Mouse (Mus musculus) heart, embryonic 14.5 days (tissue): ENCODE results near the gene Uso1. TPM values are rescaled to one million over a fixed set of nuclear protein-coding genes. Genes with fewer than 3 reads are reported as not detected.
A peak's percentile ranks its signal among the peaks of the same experiment; 100 is the strongest.

Experiments
- ATAC-seq: fragments of 200-750 bp; cut with Nextera tagmentation; 2 replicates; pipeline ENCODE4 v1.8.0; 2017; ENCODE audit warnings: low read depth, moderate TSS enrichment; ENCODE audit not compliant: insufficient number of reproducible peaks, insufficient read depth, low FRiP score
- H3K27ac ChIP-seq, 2 experiments: fragments of 200-500 bp in 1 of 2; fragments of 300-500 bp in 1 of 2; sonication (generic) in 1 of 2; replicated peaks in 1 of 2; 2 replicates each; pipeline ENCODE4 v1.5.1; 2012 to 2014; ENCODE audit warnings: low read depth in 2 of 2, low read length in 2 of 2, control low read depth in 1 of 2, mild to moderate bottlenecking in 1 of 2, mixed read lengths in 1 of 2; ENCODE audit not compliant: control insufficient read depth in 1 of 2, insufficient read depth in 1 of 2
- H3K27me3 ChIP-seq: fragments of 300-500 bp; sonication (generic); 2 replicates; pipeline ENCODE4 v1.6.1; 2014; ENCODE audit warnings: mild to moderate bottlenecking, low read length, control low read depth; ENCODE audit not compliant: control insufficient read depth, insufficient read depth
- H3K36me3 ChIP-seq: fragments of 300-500 bp; sonication (generic); 2 replicates; pipeline ENCODE4 v1.6.1; 2014; ENCODE audit warnings: mild to moderate bottlenecking, control low read depth, low read length, mixed read lengths; ENCODE audit not compliant: control insufficient read depth, insufficient read depth
- H3K4me1 ChIP-seq, 2 experiments: fragments of 200-500 bp in 1 of 2; fragments of 300-500 bp in 1 of 2; sonication (generic) in 1 of 2; 2 replicates each; pipeline ENCODE4 v1.6.1; 2012 to 2014; ENCODE audit warnings: low read length in 2 of 2, control low read depth in 1 of 2, mixed read lengths in 1 of 2; ENCODE audit not compliant: control insufficient read depth in 2 of 2, insufficient read depth in 2 of 2
- H3K4me2 ChIP-seq: fragments of 300-500 bp; sonication (generic); 2 replicates; pipeline ENCODE4 v1.6.1; 2014; ENCODE audit warnings: mild to moderate bottlenecking, low read length
- H3K4me3 ChIP-seq, 2 experiments: fragments of 200-500 bp in 1 of 2; fragments of 300-500 bp in 1 of 2; sonication (generic) in 1 of 2; 2 replicates each; pipeline ENCODE4 v1.5.1; 2012 to 2014; ENCODE audit warnings: low read length in 2 of 2, mild to moderate bottlenecking in 2 of 2, control low read depth in 1 of 2, low read depth in 1 of 2, moderate library complexity in 1 of 2; ENCODE audit not compliant: control insufficient read depth in 1 of 2, insufficient read depth in 1 of 2
- H3K9ac ChIP-seq: fragments of 300-500 bp; sonication (generic); 2 replicates; pipeline ENCODE4 v1.6.1; 2014; ENCODE audit warnings: mild to moderate bottlenecking, low read length
- H3K9me3 ChIP-seq: fragments of 300-500 bp; sonication (generic); 2 replicates; pipeline ENCODE4 v1.6.1; 2016; ENCODE audit warnings: low read length, control low read depth; ENCODE audit not compliant: control insufficient read depth
- WGBS: fragments of 180-500 bp; shearing (Covaris S2); extraction: QIAGEN DNeasy Blood & Tissue Kit; methylation state at CpG from one replicate; pipeline ENCODE4 v1.1.7; 2014; 5-methylcytosine and 5-hydroxymethylcytosine counted together
- polyA plus RNA-seq: library from polyadenylated mRNA; unstranded; fragments of >200 nt; fragmentation: Nextera tagmentation; extraction: Ambion mirVana; gene quantifications from 2 replicates; pipeline ENCODE4 v1.2.1, GENCODE M21; 2014

Gene Uso1
- polyA plus RNA-seq, 1 experiment from 2014 or later, result 22.9 TPM

- Histone ChIP-seq H3K4me1 (no peaks in the 10 kb centered on the region; a peak in 1 of 4 replicates), H3K4me2 (no peak overlapping the region), H3K27ac (no peak overlapping the region), H3K9ac (no peak overlapping the region), H3K36me3 (no peaks in the 10 kb centered on the region), H3K4me3 (no peak overlapping the region), H3K27me3 (no peaks in the 10 kb centered on the region), H3K9me3 (no peaks in the 10 kb centered on the region)
- ATAC-seq, result no peak
- WGBS, result 91% methylated on average over 3 of the region's 3 CpGs
These were observed 91.8 kb downstream of the Uso1 start for GRCm38 (mm10) chr5:92229514-92229913.

GRCm38 (mm10) chr5:92230306-92230705 lies 92.6 kb downstream of the Uso1 start:
- Histone ChIP-seq H3K27ac (no peak overlapping the region), H3K27me3 (no peaks in the 10 kb centered on the region), H3K4me1 (peaks cover 0 to 2% of the 10 kb centered on the region in 2 experiments; a peak in 1 of 4 replicates), H3K4me2 (no peak overlapping the region), H3K9ac (no peak overlapping the region), H3K4me3 (no peak overlapping the region), H3K9me3 (no peaks in the 10 kb centered on the region), H3K36me3 (no peaks in the 10 kb centered on the region)
- WGBS, result 76% methylated on average over 11 of the region's 11 CpGs
- ATAC-seq, result no peak

GRCm38 (mm10) chr5:92231836-92232235 lies 94.1 kb downstream of the Uso1 start:
- Histone ChIP-seq H3K9me3 (no peaks in the 10 kb centered on the region), H3K4me2 (no peak overlapping the region), H3K27me3 (no peaks in the 10 kb centered on the region), H3K9ac (no peak overlapping the region), H3K4me1 (peaks cover 0 to 2% of the 10 kb centered on the region in 2 experiments; a peak in 1 of 4 replicates), H3K36me3 (no peaks in the 10 kb centered on the region), H3K4me3 (no peak overlapping the region), H3K27ac (no peak overlapping the region)
- 83% methylated on average over 10 of the region's 10 CpGs for WGBS
- ATAC-seq, result no peak

GRCm38 (mm10) chr5:92233366-92233765 lies 95.6 kb downstream of the Uso1 start:
- Histone ChIP-seq H3K9me3 (no peaks in the 10 kb centered on the region), H3K4me1 (peaks cover 0 to 2% of the 10 kb centered on the region in 2 experiments; a peak in 1 of 4 replicates), H3K27ac (no peak overlapping the region), H3K4me2 (no peak overlapping the region), H3K27me3 (no peaks in the 10 kb centered on the region), H3K9ac (no peak overlapping the region), H3K4me3 (no peak overlapping the region), H3K36me3 (no peaks in the 10 kb centered on the region)
- ATAC-seq, result no peak
- WGBS, result 80% methylated on average over 4 of the region's 4 CpGs

GRCm38 (mm10) chr5:92234939-92235557 lies 97.3 kb downstream of the Uso1 start:
- H3K36me3 ChIP-seq, result no peaks in the 10 kb centered on the region
- H3K9ac ChIP-seq, result no peak overlapping the region
- peaks cover 0 to 4% of the 10 kb centered on the region in 2 experiments; a peak in 1 of 4 replicates for H3K4me1 ChIP-seq
- H3K27ac ChIP-seq, result no peak overlapping the region
- no peak overlapping the region for H3K4me2 ChIP-seq
- no peak for ATAC-seq
- 48% methylated on average over 5 of the region's 5 CpGs for WGBS
- no peaks in the 10 kb centered on the region for H3K9me3 ChIP-seq
- H3K4me3 ChIP-seq, result no peak overlapping the region
- H3K27me3 ChIP-seq, result no peaks in the 10 kb centered on the region

- ATAC-seq, result no peak
These were observed 101.8 kb downstream of the Uso1 start for GRCm38 (mm10) chr5:92239333-92240232.

GRCm38 (mm10) chr5:92240769-92241168 lies 103.0 kb downstream of the Uso1 start:
- H3K36me3 ChIP-seq, result no peaks in the 10 kb centered on the region
- WGBS, result 90% methylated on average over 12 of the region's 12 CpGs
- ATAC-seq, result no peak

More at GRCm38 (mm10) chr5:92239333-92240232, 101.8 kb downstream of the Uso1 start:
- H3K27me3 ChIP-seq, result no peaks in the 10 kb centered on the region
- 36% methylated on average over 29 of the region's 29 CpGs for WGBS
- no peaks in the 10 kb centered on the region for H3K36me3 ChIP-seq
- peak overlapping the region; percentile 41; the same call in 1 of the 2 replicates for H3K9ac ChIP-seq
- peak overlapping the region; percentile 53 for H3K4me2 ChIP-seq
- H3K9me3 ChIP-seq, result no peaks in the 10 kb centered on the region
- H3K4me3 ChIP-seq, result peak overlapping the region in 1 of 2 experiments; percentile 6; a peak in 2 of 4 replicates
- peaks cover 0 to 4% of the 10 kb centered on the region in 2 experiments; a peak in 1 of 4 replicates for H3K4me1 ChIP-seq
- H3K27ac ChIP-seq, result no peak overlapping the region

More at GRCm38 (mm10) chr5:92240769-92241168, 103.0 kb downstream of the Uso1 start:
- no peaks in the 10 kb centered on the region for H3K9me3 ChIP-seq
- H3K9ac ChIP-seq, result no peak overlapping the region
- H3K27me3 ChIP-seq, result no peaks in the 10 kb centered on the region
- peaks cover 0 to 2% of the 10 kb centered on the region in 2 experiments; a peak in 1 of 4 replicates for H3K4me1 ChIP-seq
- no peak overlapping the region for H3K4me2 ChIP-seq
- no peak overlapping the region for H3K27ac ChIP-seq
- no peak overlapping the region for H3K4me3 ChIP-seq
